Mouse (Mus musculus) lung, postnatal 14 days (tissue): ENCODE data around the gene Hcn3.
"Not testable (repeated sequence)": the region's sequence is repeated elsewhere in the genome, so short reads cannot be mapped to it uniquely, and the experiment has no call there.

Experiments
- DNase-seq: peaks from one replicate; pipeline ENCODE4 v3.0.0; 2021

The Hcn3 gene

GRCm38 (mm10) chr3:89179056-89179455 is 19.1 kb upstream of the Hcn3 start:
- no peak for DNase-seq

GRCm38 (mm10) chr3:89178107-89178385 is 18.1 kb upstream of the Hcn3 start:
- no peak for DNase-seq

GRCm38 (mm10) chr3:89177242-89178106 is 17.5 kb upstream of the Hcn3 start, which contains the start of gene Scamp3:
Scamp3 (plus strand) TSS chr3:89177473.
- peak; percentile 84 for DNase-seq

- DNase-seq, result no peak
These were observed 16.4 kb upstream of the Hcn3 start for GRCm38 (mm10) chr3:89176421-89176820.

GRCm38 (mm10) chr3:89175544-89175943 is 15.5 kb upstream of the Hcn3 start:
- DNase-seq, result no peak

- no peak for DNase-seq
These were observed 14.8 kb upstream of the Hcn3 start for GRCm38 (mm10) chr3:89174844-89175243.

- no peak for DNase-seq
These were observed 6.9 kb upstream of the Hcn3 start for GRCm38 (mm10) chr3:89166945-89167344.

GRCm38 (mm10) chr3:89165268-89165870 is 5.4 kb upstream of the Hcn3 start:
- DNase-seq, result no peak

GRCm38 (mm10) chr3:89164506-89165267 is 4.7 kb upstream of the Hcn3 start, which contains the start of gene Clk2:
Clk2 (plus strand) TSS chr3:89164795.
- DNase-seq, result peak; percentile 95

GRCm38 (mm10) chr3:89163643-89164245 is 3.7 kb upstream of the Hcn3 start:
- DNase-seq, result no peak

GRCm38 (mm10) chr3:89163123-89163522 is 3.1 kb upstream of the Hcn3 start:
- DNase-seq, result no peak

GRCm38 (mm10) chr3:89161786-89162185 is 1.8 kb upstream of the Hcn3 start:
- no peak for DNase-seq

GRCm38 (mm10) chr3:89161207-89161606 is 1.2 kb upstream of the Hcn3 start:
- not testable (repeated sequence) for DNase-seq

- DNase-seq, result peak; percentile 76
These were observed 785 bp downstream of the Hcn3 start for GRCm38 (mm10) chr3:89159211-89159610.

- DNase-seq, result no peak
These were observed 1.3 kb downstream of the Hcn3 start for GRCm38 (mm10) chr3:89158651-89159050.

- DNase-seq, result no peak
These were observed 3.0 kb downstream of the Hcn3 start for GRCm38 (mm10) chr3:89156951-89157350.

- DNase-seq, result no peak
These were observed 7.7 kb downstream of the Hcn3 start for GRCm38 (mm10) chr3:89152084-89152835.

GRCm38 (mm10) chr3:89148567-89148966 is 11.4 kb downstream of the Hcn3 start:
- no peak for DNase-seq

- no peak for DNase-seq
These were observed 12.1 kb downstream of the Hcn3 start for GRCm38 (mm10) chr3:89147979-89148311.

- DNase-seq, result peak; percentile 16
These were observed 12.7 kb downstream of the Hcn3 start for GRCm38 (mm10) chr3:89147101-89147978.

- DNase-seq, result no peak
These were observed 14.4 kb downstream of the Hcn3 start for GRCm38 (mm10) chr3:89145566-89145965.

GRCm38 (mm10) chr3:89144821-89145220 is 15.2 kb downstream of the Hcn3 start:
- no peak for DNase-seq
